Mouse (Mus musculus) left cerebral cortex, adult 6 months (tissue): ENCODE results near the gene 2010315B03Rik. TPM values are rescaled to one million over a fixed set of nuclear protein-coding genes. Genes with fewer than 3 reads are reported as not detected.

ENCODE experiments used
- long read RNA-seq, 2 experiments: library from polyadenylated mRNA; unstranded; transcript quantifications; one replicate each; pipeline ENCODE4 v2.0.0; 2019 to 2020
- polyA plus RNA-seq: library from polyadenylated mRNA; unstranded; fragments of <200 nt; fragmentation: Nextera tagmentation; gene quantifications from 2 replicates; pipeline ENCODE4 v1.2.3, GENCODE M21; 2021

Gene 2010315B03Rik
- 9.5 and 12.8 TPM in 2 replicates for polyA plus RNA-seq
- long read RNA-seq, experiment 1, transcript 2010315B03Rik-203 (5 exons, 634 nt): minor isoform, 6 of 39 reads
- long read RNA-seq, experiment 1, transcript 2010315B03Rik-205 (4 exons, 683 nt): major isoform, 14 of 39 reads
- long read RNA-seq, experiment 1, transcript 2010315B03Rik-202 (4 exons, 2,623 nt): minor isoform, 5 of 39 reads
- long read RNA-seq, experiment 1, partial matches to known transcripts: 0 of 39 reads
- long read RNA-seq, experiment 1, other reads (novel, unspliced or antisense): 13 of 39 reads
- long read RNA-seq, experiment 2, partial matches to known transcripts: 1 of 10 reads
- long read RNA-seq, experiment 2, other reads (novel, unspliced or antisense): 3 of 10 reads

GRCm38 (mm10) chr9:124312171-124313142 is at the start of gene 2010315B03Rik:
TSS of gene 2010315B03Rik (minus strand) at chr9:124312696.

Other genes starting within 250 kb of the 2010315B03Rik start
- gene Ccr2, start 210.7 kb downstream of the 2010315B03Rik start, polyA plus RNA-seq: 0.05 and 0.13 TPM in 2 replicates
- 3.0 and 5.8 TPM in 2 replicates for gene Ccr5, start 191.2 kb downstream of the 2010315B03Rik start, polyA plus RNA-seq
- gene Ppp2r3d, start 164.2 kb upstream of the 2010315B03Rik start, polyA plus RNA-seq: 26.7 and 49.7 TPM in 2 replicates
- not detected in 2 replicates for gene Gm21836, start 181.1 kb upstream of the 2010315B03Rik start, polyA plus RNA-seq